In genomic region chr6:3998089-3998488, GRCm38 (mm10) we compare ENCODE assay signal across 28 mouse cellular contexts. TPM values are rescaled to one million over a fixed set of nuclear protein-coding genes. Genes with fewer than 3 reads are reported as not detected.
DNase-seq lines count a peak whose midpoint lies in the region; ATAC-seq and TF ChIP-seq lines count a peak whose summit lies in the region.
"Had no signal": no experiment of that assay in that cellular context is flagged by ENCODE, and none has a peak within 500 bp of the region (broad histone marks: within the 10 kb centered on the region; RNA-seq: fewer than 3 reads in every experiment).

No protein-coding gene starts in this region.

- H3K4me3 ChIP-seq in kidney, postnatal 0 days (replicated peaks; ENCODE audit: low read depth, low read length), result no peak overlapping the region
- H3K4me3 ChIP-seq in lung, embryonic 14.5 days (ENCODE audit: low read depth, low read length), result no peak overlapping the region
- H3K4me3 ChIP-seq in lung, postnatal 0 days (ENCODE audit: low read depth, low read length), result no peak overlapping the region
- no peak overlapping the region for H3K4me3 ChIP-seq in lung, adult 2 months (replicated peaks; ENCODE audit: extremely low read depth, low read depth, low read length)
- H3K4me3 ChIP-seq in myocyte, result no peak overlapping the region
- H3K4me3 ChIP-seq in thymus, adult 2 months (ENCODE audit: control insufficient read depth, insufficient read depth, low read length), result no peak overlapping the region
- H3K4me3 ChIP-seq: embryonic facial prominence, embryonic 10.5 days; embryonic facial prominence, embryonic 12.5 days; forebrain, embryonic 13.5 days; forebrain, embryonic 15.5 days had no signal

- TF ChIP-seq EP300 in lung, postnatal 0 days (IDR thresholded peaks at IDR 0.05), result peak; percentile 43; the same call in 1 of the 2 replicates

- no peaks in the 10 kb centered on the region for H3K79me2 ChIP-seq in myocyte (ENCODE audit: control insufficient read depth, insufficient read depth)

- H3ac ChIP-seq in myocyte (ENCODE audit: control insufficient read depth, insufficient read length), result no peak overlapping the region

- ATAC-seq in kidney, postnatal 0 days (replicated peaks; ENCODE audit: low FRiP score, low read depth), result no peak
- no peak for ATAC-seq in lung, embryonic 14.5 days (ENCODE audit: insufficient read depth)
- peak; percentile 70 for ATAC-seq in lung, postnatal 0 days
- ATAC-seq: activated CD4-positive, CD25-positive, alpha-beta regulatory T cell, adult 4 months; CD4-positive, CD25-positive, alpha-beta regulatory T cell, adult 4 months; forebrain, embryonic 13.5 days; forebrain, embryonic 15.5 days; Patski had no signal

- peak; percentile 15 for DNase-seq in kidney, postnatal 0 days (ENCODE audit: low spot score)
- DNase-seq in kidney, adult 18-20 months, result no peak
- peak; percentile 36 for DNase-seq in lung, embryonic 14.5 days
- no peak for DNase-seq in lung, postnatal 14 days
- DNase-seq in lung, postnatal 0 days (ENCODE audit: low spot score), result peak; percentile 60
- DNase-seq in lung, adult 2 months, result no peak
- DNase-seq in thymus, adult 2 months, result no peak
- DNase-seq: adrenal gland, adult 8-10 months; adrenal gland, postnatal 14 days; adrenal gland, postnatal 36 days; B cell, adult 2 months; cerebellum, adult 11-12 months; cerebellum, adult 2 months; cerebellum, adult 9-10 months; cerebellum, postnatal 10 days; cerebellum, postnatal 25 days had no signal

- H3K9ac ChIP-seq in kidney, postnatal 0 days (ENCODE audit: low read depth, low read length), result no peak overlapping the region
- H3K9ac ChIP-seq in lung, embryonic 14.5 days, result no peak overlapping the region
- no peak overlapping the region for H3K9ac ChIP-seq in lung, postnatal 0 days (replicated peaks; ENCODE audit: low read depth)
- H3K9ac ChIP-seq: embryonic facial prominence, embryonic 12.5 days; forebrain, embryonic 13.5 days; forebrain, embryonic 15.5 days had no signal

- H3K4me1 ChIP-seq in kidney, postnatal 0 days (replicated peaks; ENCODE audit: insufficient read depth, low read length), result no peaks in the 10 kb centered on the region
- H3K4me1 ChIP-seq in lung, embryonic 14.5 days (ENCODE audit: insufficient read depth), result no peaks in the 10 kb centered on the region
- H3K4me1 ChIP-seq in lung, postnatal 0 days (ENCODE audit: insufficient read depth, low read depth, low read length), result peaks cover 5% of the 10 kb centered on the region; the same call in 1 of the 2 replicates
- H3K4me1 ChIP-seq in lung, adult 2 months (ENCODE audit: control insufficient read depth, insufficient read depth, low read length), result peaks cover 4% of the 10 kb centered on the region; the same call in 1 of the 2 replicates
- no peaks in the 10 kb centered on the region for H3K4me1 ChIP-seq in thymus, adult 2 months (replicated peaks; ENCODE audit: control insufficient read depth, insufficient read depth, low read length)
- H3K4me1 ChIP-seq: embryonic facial prominence, embryonic 10.5 days; embryonic facial prominence, embryonic 12.5 days; forebrain, embryonic 13.5 days; forebrain, embryonic 15.5 days had no signal

- H3K27me3 ChIP-seq in kidney, postnatal 0 days (ENCODE audit: insufficient read depth, low read length), result no peaks in the 10 kb centered on the region
- H3K27me3 ChIP-seq in lung, embryonic 14.5 days (ENCODE audit: insufficient read depth, low read length), result no peaks in the 10 kb centered on the region
- no peaks in the 10 kb centered on the region for H3K27me3 ChIP-seq in lung, postnatal 0 days (replicated peaks; ENCODE audit: insufficient read depth, low read length)
- H3K27me3 ChIP-seq in myocyte (ENCODE audit: control insufficient read depth, insufficient read depth, insufficient read length), result no peaks in the 10 kb centered on the region
- H3K27me3 ChIP-seq in thymus, adult 2 months (ENCODE audit: control insufficient read depth, insufficient read depth, low read length), result no peaks in the 10 kb centered on the region
- H3K27me3 ChIP-seq: CH12.LX; embryonic facial prominence, embryonic 12.5 days; forebrain, embryonic 13.5 days; forebrain, embryonic 15.5 days had no signal

- TF ChIP-seq CTCF in kidney, postnatal 0 days (IDR thresholded peaks at IDR 0.05; ENCODE audit: low read depth), result no peak
- no peak for TF ChIP-seq CTCF in lung, embryonic 14.5 days (IDR thresholded peaks at IDR 0.05; ENCODE audit: low read depth)
- no peak for TF ChIP-seq CTCF in lung, postnatal 0 days (IDR thresholded peaks at IDR 0.05)
- no peak for TF ChIP-seq CTCF in lung, adult 2 months (IDR thresholded peaks at IDR 0.05; ENCODE audit: insufficient read depth, low read length)
- no peak for TF ChIP-seq CTCF in thymus, adult 2 months (IDR thresholded peaks at IDR 0.05; ENCODE audit: borderline replicate concordance, control insufficient read depth, extremely low read depth, insufficient read depth, low read length, poor library complexity)

- no peak overlapping the region for H3K27ac ChIP-seq in kidney, postnatal 0 days
- no peak overlapping the region for H3K27ac ChIP-seq in lung, embryonic 14.5 days (ENCODE audit: low read depth)
- no peak overlapping the region for H3K27ac ChIP-seq in lung, postnatal 0 days (ENCODE audit: low read length)
- H3K27ac ChIP-seq in thymus, adult 2 months (ENCODE audit: control insufficient read depth, insufficient read depth, low read length), result no peak overlapping the region
- H3K27ac ChIP-seq: embryonic facial prominence, embryonic 10.5 days; embryonic facial prominence, embryonic 12.5 days; forebrain, embryonic 13.5 days; forebrain, embryonic 15.5 days had no signal

- H3K4me2 ChIP-seq in kidney, postnatal 0 days (ENCODE audit: low read length), result no peak overlapping the region
- H3K4me2 ChIP-seq in lung, embryonic 14.5 days, result no peak overlapping the region
- no peak overlapping the region for H3K4me2 ChIP-seq in lung, postnatal 0 days (replicated peaks; ENCODE audit: low read depth, low read length)
- no peak overlapping the region for H3K4me2 ChIP-seq in myocyte (ENCODE audit: low read depth)
- H3K4me2 ChIP-seq: embryonic facial prominence, embryonic 12.5 days; forebrain, embryonic 13.5 days; forebrain, embryonic 15.5 days had no signal

- WGBS in kidney, postnatal 0 days, result 69% methylated on average over 4 of the region's 4 CpGs
- WGBS in lung, embryonic 14.5 days, result 55% methylated on average over 4 of the region's 4 CpGs
- WGBS in lung, postnatal 0 days, result 43% methylated on average over 4 of the region's 4 CpGs
- WGBS in lung, adult 2 months, result 52% methylated on average over 4 of the region's 4 CpGs
- WGBS in thymus, adult 2 months, result 86% methylated on average over 4 of the region's 4 CpGs

- no peaks in the 10 kb centered on the region for H3K9me3 ChIP-seq in kidney, postnatal 0 days (replicated peaks; ENCODE audit: low read length)
- no peaks in the 10 kb centered on the region for H3K9me3 ChIP-seq in lung, embryonic 14.5 days (ENCODE audit: low read depth, low read length)
- H3K9me3 ChIP-seq in lung, postnatal 0 days (ENCODE audit: low read length), result no peaks in the 10 kb centered on the region
- H3K9me3 ChIP-seq: embryonic facial prominence, embryonic 10.5 days; embryonic facial prominence, embryonic 12.5 days; forebrain, embryonic 13.5 days; forebrain, embryonic 15.5 days; G1E had no signal

- no peak for TF ChIP-seq POLR2A in lung, adult 2 months (IDR thresholded peaks at IDR 0.05; ENCODE audit: borderline replicate concordance, extremely low read depth, low read depth, low read length)
- no peak for TF ChIP-seq POLR2A in myocyte (IDR thresholded peaks at IDR 0.05; ENCODE audit: insufficient read length, low read depth)
- TF ChIP-seq POLR2A in thymus, adult 2 months (IDR thresholded peaks at IDR 0.05; ENCODE audit: control insufficient read depth, extremely low read depth, insufficient read depth, low read length, poor library complexity), result no peak

- no peaks in the 10 kb centered on the region for H3K36me3 ChIP-seq in kidney, postnatal 0 days (ENCODE audit: insufficient read depth, low read length)
- H3K36me3 ChIP-seq in lung, embryonic 14.5 days (ENCODE audit: insufficient read depth), result no peaks in the 10 kb centered on the region
- no peaks in the 10 kb centered on the region for H3K36me3 ChIP-seq in lung, postnatal 0 days (ENCODE audit: insufficient read depth, low read length)
- H3K36me3 ChIP-seq in myocyte (ENCODE audit: control insufficient read depth, insufficient read depth), result no peaks in the 10 kb centered on the region
- H3K36me3 ChIP-seq in thymus, adult 2 months (ENCODE audit: control insufficient read depth, insufficient read depth, low read length), result no peaks in the 10 kb centered on the region
- H3K36me3 ChIP-seq: embryonic facial prominence, embryonic 10.5 days; embryonic facial prominence, embryonic 12.5 days; forebrain, embryonic 15.5 days; G1E had no signal

TF ChIP-seq in myocyte, 11 proteins besides CTCF, POLR2A, EP300 and RAD21 (continues in another document):
- TF ChIP-seq POLR2AphosphoS2 (IDR thresholded peaks at IDR 0.05; ENCODE audit: insufficient read length, low read depth), result no peak
- 0 out of 2 replicates have a peak, but pooled peaks have one; percentile 13 for TF ChIP-seq CEBPB (IDR thresholded peaks at IDR 0.05; ENCODE audit: insufficient read depth, poor library complexity, severe bottlenecking)
- TF ChIP-seq MAX (IDR thresholded peaks at IDR 0.05; ENCODE audit: low read depth), result no peak
- no peak for TF ChIP-seq MYOD1 (IDR thresholded peaks at IDR 0.05; ENCODE audit: control insufficient read depth in 1 of 3, insufficient read length in 2 of 3, low read depth in 2 of 3)

RNA-seq across cellular contexts. Expression of gene Gngt1, which starts 4.5 kb away (rescaled TPM):
- 0.09 TPM in 1 of 2 replicates, not detected in the other for polyA plus RNA-seq in kidney, postnatal 0 days (2015; fragmentation: Nextera tagmentation; extraction: Ambion mirVana)
- polyA plus RNA-seq in lung, embryonic 14.5 days (2014; fragmentation: Nextera tagmentation; extraction: Ambion mirVana), result not detected in 2 replicates
- not detected in 2 replicates for polyA plus RNA-seq in lung, postnatal 0 days (2015; fragmentation: Nextera tagmentation; extraction: Ambion mirVana)
- polyA plus RNA-seq in lung, adult 2 months (2012; rRNA removed), result not detected in 2 replicates
- polyA plus RNA-seq in myocyte (2012; fragmentation: generic; extraction: Trizol), result not detected
- polyA plus RNA-seq in thymus, adult 2 months (2012; rRNA removed), result not detected in 2 replicates
- polyA plus RNA-seq: activated CD4-positive, CD25-positive, alpha-beta regulatory T cell, adult 4 months; CD4-positive, CD25-positive, alpha-beta regulatory T cell, adult 4 months; cerebellum, adult 2 months; cortical plate, adult 2 months; embryonic facial prominence, embryonic 10.5 days; embryonic facial prominence, embryonic 12.5 days; forebrain, embryonic 11.5 days; forebrain, embryonic 13.5 days; forebrain, embryonic 15.5 days; G1E had no signal

RNA-seq across cellular contexts. Expression of gene Gng11, which starts 5.6 kb away (rescaled TPM):
- polyA plus RNA-seq in kidney, postnatal 0 days (2015; fragmentation: Nextera tagmentation; extraction: Ambion mirVana), result 107 and 129 TPM in 2 replicates
- 116 and 117 TPM in 2 replicates for polyA plus RNA-seq in lung, embryonic 14.5 days (2014; fragmentation: Nextera tagmentation; extraction: Ambion mirVana)
- 224 and 242 TPM in 2 replicates for polyA plus RNA-seq in lung, postnatal 0 days (2015; fragmentation: Nextera tagmentation; extraction: Ambion mirVana)
- 33.3 and 37.2 TPM in 2 replicates for polyA plus RNA-seq in lung, adult 2 months (2012; rRNA removed)
- 19.3 TPM for polyA plus RNA-seq in myocyte (2012; fragmentation: generic; extraction: Trizol)
- polyA plus RNA-seq in thymus, adult 2 months (2012; rRNA removed), result 1.1 and 1.7 TPM in 2 replicates
- polyA plus RNA-seq: activated CD4-positive, CD25-positive, alpha-beta regulatory T cell, adult 4 months; CD4-positive, CD25-positive, alpha-beta regulatory T cell, adult 4 months; G1E; Patski had no signal

RNA-seq across cellular contexts. Expression of gene Tfpi2, which starts 9.4 kb away (rescaled TPM):
- polyA plus RNA-seq in kidney, postnatal 0 days (2015; fragmentation: Nextera tagmentation; extraction: Ambion mirVana), result 5.5 and 6.3 TPM in 2 replicates
- polyA plus RNA-seq in lung, embryonic 14.5 days (2014; fragmentation: Nextera tagmentation; extraction: Ambion mirVana), result 1.7 and 2.9 TPM in 2 replicates
- polyA plus RNA-seq in lung, postnatal 0 days (2015; fragmentation: Nextera tagmentation; extraction: Ambion mirVana), result 6.9 and 7.0 TPM in 2 replicates
- 1.2 and 1.7 TPM in 2 replicates for polyA plus RNA-seq in lung, adult 2 months (2012; rRNA removed)
- 0.06 TPM for polyA plus RNA-seq in myocyte (2012; fragmentation: generic; extraction: Trizol)
- 0.51 and 0.96 TPM in 2 replicates for polyA plus RNA-seq in thymus, adult 2 months (2012; rRNA removed)
- polyA plus RNA-seq: activated CD4-positive, CD25-positive, alpha-beta regulatory T cell, adult 4 months; G1E; Patski had no signal

Comparison
In these comparisons a context has a peak if more than half of its experiments do, and no peak if none do; other contexts are left out.
1. DNase-seq: peak in kidney, postnatal 0 days (single experiment), lung, embryonic 14.5 days (single experiment) and lung, postnatal 0 days (single experiment); none in kidney, adult 18-20 months (single experiment), lung, postnatal 14 days (single experiment), lung, adult 2 months (single experiment) and thymus, adult 2 months (single experiment).